Mouse (Mus musculus) frontal cortex, postnatal 25 days (tissue): Measurements from ENCODE around the gene Rarres2.
"Not testable (repeated sequence)": the region's sequence is repeated elsewhere in the genome, so short reads cannot be mapped to it uniquely, and the experiment has no call there.

Experiments
- DNase-seq, 2 experiments: peaks; one replicate each; pipeline ENCODE4 v3.0.0; 2022; ENCODE audit warnings: low spot score in 2 of 2

Rarres2 gene

GRCm38 (mm10) chr6:48540721-48541120 lies 31.9 kb downstream of the Rarres2 start:
- no peak for DNase-seq

GRCm38 (mm10) chr6:48539860-48540259 lies 32.7 kb downstream of the Rarres2 start:
- no peak for DNase-seq

GRCm38 (mm10) chr6:48538841-48539737 lies 33.5 kb downstream of the Rarres2 start:
- peak; percentile 52 to 75 for DNase-seq

GRCm38 (mm10) chr6:48537105-48537954 lies 35.3 kb downstream of the Rarres2 start, which contains the start of gene Atp6v0e2:
Gene Atp6v0e2 (plus strand): TSS chr6:48537615.
- peak; percentile 79 to 88 for DNase-seq

- no peak for DNase-seq
Measured at GRCm38 (mm10) chr6:48536091-48536490, 36.5 kb downstream of the Rarres2 start.

- DNase-seq: no peak
Measured at GRCm38 (mm10) chr6:48534913-48535312, 37.7 kb downstream of the Rarres2 start.

GRCm38 (mm10) chr6:48533475-48533874 lies 39.1 kb downstream of the Rarres2 start:
- DNase-seq: no peak

GRCm38 (mm10) chr6:48530862-48531261 lies 41.7 kb downstream of the Rarres2 start:
- DNase-seq: no peak

GRCm38 (mm10) chr6:48529871-48530440 lies 42.6 kb downstream of the Rarres2 start:
- DNase-seq: no peak

- DNase-seq: no peak
Measured at GRCm38 (mm10) chr6:48529261-48529660, 43.3 kb downstream of the Rarres2 start.

GRCm38 (mm10) chr6:48527901-48528300 lies 44.7 kb downstream of the Rarres2 start:
- no peak for DNase-seq

GRCm38 (mm10) chr6:48524882-48525281 lies 47.7 kb downstream of the Rarres2 start:
- DNase-seq: not testable (repeated sequence)
